Mouse (Mus musculus): Measurements from ENCODE around the gene Cd19. TPM values are rescaled to one million over a fixed set of nuclear protein-coding genes. Genes with fewer than 3 reads are reported as not detected.
"Not testable (repeated sequence)": the region's sequence is repeated elsewhere in the genome, so short reads cannot be mapped to it uniquely, and the experiment has no call there.

The Cd19 gene
- polyA plus RNA-seq, 1 experiment from 2014 or later: not detected

DNA sequence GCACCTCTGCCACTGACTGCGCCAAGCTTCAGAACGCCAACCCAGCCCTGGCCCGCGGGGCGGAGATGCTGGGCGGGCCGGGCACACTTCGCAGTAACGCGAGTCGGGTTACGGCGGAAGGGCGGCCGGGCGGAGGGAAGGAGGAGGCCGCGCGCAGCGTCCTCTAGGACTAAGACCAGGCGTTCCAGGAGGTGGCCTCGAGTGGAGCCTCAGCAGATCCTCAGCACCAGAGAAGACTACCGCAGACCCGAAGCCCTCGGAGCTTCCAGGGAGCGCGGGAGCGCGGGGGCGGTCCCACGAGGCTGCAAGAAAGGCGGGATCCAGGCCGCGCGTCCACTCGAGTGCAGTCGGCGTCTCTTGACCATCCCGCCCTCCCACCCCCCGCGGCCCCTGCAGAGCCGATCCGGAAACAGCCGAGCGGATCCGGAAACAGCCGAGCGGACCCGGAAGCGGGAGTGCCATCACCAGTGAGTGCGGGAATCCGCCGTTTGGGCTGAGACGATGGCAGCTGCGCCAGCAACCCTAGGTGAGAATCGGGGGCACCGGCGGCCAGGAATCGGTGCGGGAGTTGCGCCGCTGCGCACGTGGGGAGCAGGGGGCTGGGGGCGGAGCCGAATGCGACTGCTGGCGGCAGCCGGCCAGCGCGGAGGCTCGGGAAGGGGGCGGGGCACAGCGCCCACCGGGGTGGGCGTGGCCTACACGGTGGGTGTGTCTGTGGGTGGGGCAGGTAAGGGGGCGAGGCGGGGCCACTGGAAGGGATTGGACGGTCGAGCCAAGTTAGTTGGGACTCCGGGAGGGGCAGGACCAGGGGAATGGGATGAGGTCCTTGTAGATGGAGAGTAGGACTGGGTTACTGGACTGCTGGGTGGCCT, 14.2 kb upstream of the Cd19 start, which contains the start of gene Rabep2:
TSS of gene Rabep2 (plus strand) at position 129 of the 872 bp plus-strand sequence.
- Histone ChIP-seq H3K36me3 (peaks cover 3% of the 10 kb centered on the region; the same call in 1 of the 2 replicates), H3K4me2 (replicated peaks) (peak within 1 kb of the TSS; percentile 84), H3K4me3 (peak within 1 kb of the TSS; percentile 77), H3K27ac (peak within 1 kb of the TSS; percentile 79), H3K9ac (peak within 1 kb of the TSS; percentile 83), H3K9me3 (no peaks in the 10 kb centered on the region), H3K27me3 (replicated peaks) (no peaks in the 10 kb centered on the region), H3K4me1 (peaks cover 7% of the 10 kb centered on the region)
- ATAC-seq (ENCODE audit: low FRiP score, low read depth): peak; percentile 95
- WGBS: under 1% methylated on average over 79 of the region's 82 CpGs

DNA sequence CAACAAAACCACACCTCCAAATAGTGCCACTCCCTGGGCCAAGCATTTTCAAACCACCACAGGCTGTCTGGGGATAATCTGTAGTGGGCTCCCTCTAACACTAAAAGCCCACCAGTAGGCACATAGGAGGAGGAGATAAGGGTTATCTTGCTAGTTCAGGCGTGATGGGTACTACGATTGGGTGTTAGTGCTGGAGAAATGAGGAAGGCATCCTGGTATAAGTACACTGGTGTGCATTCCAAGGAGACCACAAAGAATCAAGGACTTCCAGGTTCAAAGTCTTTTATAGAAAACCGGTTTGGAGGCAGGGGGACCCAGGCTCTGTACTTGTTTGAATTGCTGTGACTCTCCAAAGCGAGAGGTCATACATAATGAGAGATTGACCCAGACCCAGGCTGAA, 13.5 kb upstream of the Cd19 start:
- Histone ChIP-seq H3K4me1 (peaks cover 7% of the 10 kb centered on the region), H3K4me3 (peak overlapping the region; percentile 77), H3K4me2 (replicated peaks) (peak overlapping the region; percentile 84), H3K36me3 (no peaks in the 10 kb centered on the region), H3K9me3 (no peaks in the 10 kb centered on the region), H3K27me3 (replicated peaks) (no peaks in the 10 kb centered on the region), H3K27ac (no peak overlapping the region), H3K9ac (peak overlapping the region; percentile 83)
- 15% methylated on average over 4 of the region's 4 CpGs for WGBS
- ATAC-seq (ENCODE audit: low FRiP score, low read depth): peak; percentile 3; the same call in 1 of the 2 replicates

DNA sequence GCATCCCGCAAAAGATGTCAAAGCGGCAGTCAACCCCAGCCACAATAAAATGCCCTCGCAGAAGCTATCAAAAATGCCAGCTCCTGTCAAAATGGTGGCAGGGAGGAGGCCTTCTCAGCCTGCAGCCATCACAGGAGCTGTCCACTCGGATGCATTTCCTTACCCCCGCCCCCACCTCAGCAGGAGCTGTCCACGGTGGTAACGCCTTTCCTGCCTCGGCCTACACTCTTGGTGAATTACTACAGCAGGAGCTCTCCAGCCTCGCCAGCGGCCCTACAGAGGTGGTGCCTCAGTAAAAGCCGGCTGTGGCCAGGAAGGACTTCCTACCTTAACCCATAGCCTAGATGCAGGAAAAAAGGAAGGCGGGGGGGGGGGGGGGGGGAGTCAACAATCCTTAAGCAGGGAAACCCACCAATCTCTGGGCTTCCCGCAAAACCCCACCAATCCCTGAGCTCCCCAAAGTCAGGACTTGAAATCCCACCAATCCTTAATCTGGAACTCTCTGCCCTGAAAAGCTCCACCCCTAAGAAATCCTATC, 12.7 kb upstream of the Cd19 start:
- Histone ChIP-seq H3K27ac (no peak overlapping the region), H3K9ac (no peak overlapping the region), H3K27me3 (replicated peaks) (no peaks in the 10 kb centered on the region), H3K4me1 (peaks cover 7% of the 10 kb centered on the region), H3K36me3 (no peaks in the 10 kb centered on the region), H3K4me2 (replicated peaks) (peak overlapping the region; percentile 84), H3K4me3 (no peak overlapping the region), H3K9me3 (no peaks in the 10 kb centered on the region)
- 53% methylated on average over 12 of the region's 13 CpGs for WGBS
- no peak for ATAC-seq (ENCODE audit: low FRiP score, low read depth)

- no peak for ATAC-seq (ENCODE audit: low FRiP score, low read depth)
- no peak overlapping the region for H3K9ac ChIP-seq
- no peak overlapping the region for H3K4me3 ChIP-seq
- no peak overlapping the region for H3K27ac ChIP-seq
- 81% methylated on average over 6 of the region's 6 CpGs for WGBS
- no peaks in the 10 kb centered on the region for H3K36me3 ChIP-seq
- H3K9me3 ChIP-seq: no peaks in the 10 kb centered on the region
- H3K4me2 ChIP-seq (replicated peaks): no peak overlapping the region
- H3K4me1 ChIP-seq: peaks cover under 1% of the 10 kb centered on the region; the same call in 1 of the 2 replicates
- no peaks in the 10 kb centered on the region for H3K27me3 ChIP-seq (replicated peaks)
These were observed 9.5 kb upstream of the Cd19 start for GRCm38 (mm10) chr7:126424161-126424560.

- Histone ChIP-seq H3K27me3 (replicated peaks) (no peaks in the 10 kb centered on the region), H3K4me1 (no peaks in the 10 kb centered on the region), H3K4me3 (no peak overlapping the region), H3K4me2 (replicated peaks) (no peak overlapping the region), H3K9me3 (no peaks in the 10 kb centered on the region), H3K36me3 (no peaks in the 10 kb centered on the region), H3K9ac (no peak overlapping the region), H3K27ac (no peak overlapping the region)
- 88% methylated on average over 5 of the region's 5 CpGs for WGBS
- ATAC-seq (ENCODE audit: low FRiP score, low read depth): no peak
These were observed 7.1 kb upstream of the Cd19 start for GRCm38 (mm10) chr7:126421756-126422155.

DNA sequence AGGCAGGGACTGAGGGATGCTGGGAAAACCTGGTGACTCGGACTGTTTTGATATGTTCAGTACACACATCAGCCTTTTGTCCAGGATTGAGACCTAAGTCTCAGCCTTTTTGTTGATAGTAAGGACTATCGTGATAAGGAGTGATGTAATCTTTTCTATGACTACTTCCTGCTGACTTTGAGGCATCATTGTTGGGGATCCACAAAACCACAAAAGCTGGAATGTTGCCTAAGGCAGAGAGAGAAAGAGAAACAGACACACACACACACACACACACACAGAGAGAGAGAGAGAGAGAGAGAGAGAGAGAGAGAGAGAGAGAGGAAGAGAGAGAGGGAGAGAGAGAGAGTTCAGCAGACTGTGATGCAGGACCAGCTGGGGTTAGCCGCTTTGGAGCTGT, 3.8 kb upstream of the Cd19 start:
- WGBS: 77% methylated on average over 3 of the region's 3 CpGs
- no peaks in the 10 kb centered on the region for H3K4me1 ChIP-seq
- H3K4me2 ChIP-seq (replicated peaks): no peak overlapping the region
- H3K27me3 ChIP-seq (replicated peaks): no peaks in the 10 kb centered on the region
- no peaks in the 10 kb centered on the region for H3K9me3 ChIP-seq
- H3K36me3 ChIP-seq: no peaks in the 10 kb centered on the region
- no peak for ATAC-seq (ENCODE audit: low FRiP score, low read depth)
- no peak overlapping the region for H3K27ac ChIP-seq
- H3K4me3 ChIP-seq: no peak overlapping the region
- H3K9ac ChIP-seq: no peak overlapping the region

- H3K4me1 ChIP-seq: no peaks in the 10 kb centered on the region
- no peak overlapping the region for H3K27ac ChIP-seq
- H3K9me3 ChIP-seq: no peaks in the 10 kb centered on the region
- no peak overlapping the region for H3K9ac ChIP-seq
- H3K4me3 ChIP-seq: no peak overlapping the region
- no peaks in the 10 kb centered on the region for H3K27me3 ChIP-seq (replicated peaks)
- 83% methylated on average over 4 of the region's 4 CpGs for WGBS
- H3K4me2 ChIP-seq (replicated peaks): no peak overlapping the region
- ATAC-seq (ENCODE audit: low FRiP score, low read depth): no peak
- H3K36me3 ChIP-seq: no peaks in the 10 kb centered on the region
These were observed 2.9 kb upstream of the Cd19 start for GRCm38 (mm10) chr7:126417606-126418005.

GRCm38 (mm10) chr7:126417045-126417444, 2.4 kb upstream of the Cd19 start:
- no peaks in the 10 kb centered on the region for H3K36me3 ChIP-seq
- no peak overlapping the region for H3K9ac ChIP-seq
- WGBS: 22% methylated on average over 8 of the region's 8 CpGs
- no peak overlapping the region for H3K4me3 ChIP-seq
- H3K4me1 ChIP-seq: no peaks in the 10 kb centered on the region
- no peak for ATAC-seq (ENCODE audit: low FRiP score, low read depth)
- H3K4me2 ChIP-seq (replicated peaks): no peak overlapping the region
- no peaks in the 10 kb centered on the region for H3K9me3 ChIP-seq
- no peaks in the 10 kb centered on the region for H3K27me3 ChIP-seq (replicated peaks)
- H3K27ac ChIP-seq: no peak overlapping the region

- Histone ChIP-seq H3K4me2 (replicated peaks) (no peak overlapping the region), H3K9ac (no peak overlapping the region), H3K27me3 (replicated peaks) (no peaks in the 10 kb centered on the region), H3K9me3 (no peaks in the 10 kb centered on the region), H3K4me1 (no peaks in the 10 kb centered on the region), H3K27ac (no peak overlapping the region), H3K4me3 (no peak overlapping the region), H3K36me3 (no peaks in the 10 kb centered on the region)
- no peak for ATAC-seq (ENCODE audit: low FRiP score, low read depth)
- 67% methylated on average over 2 of the region's 2 CpGs for WGBS
These were observed 1.9 kb upstream of the Cd19 start for GRCm38 (mm10) chr7:126416615-126417014.

DNA sequence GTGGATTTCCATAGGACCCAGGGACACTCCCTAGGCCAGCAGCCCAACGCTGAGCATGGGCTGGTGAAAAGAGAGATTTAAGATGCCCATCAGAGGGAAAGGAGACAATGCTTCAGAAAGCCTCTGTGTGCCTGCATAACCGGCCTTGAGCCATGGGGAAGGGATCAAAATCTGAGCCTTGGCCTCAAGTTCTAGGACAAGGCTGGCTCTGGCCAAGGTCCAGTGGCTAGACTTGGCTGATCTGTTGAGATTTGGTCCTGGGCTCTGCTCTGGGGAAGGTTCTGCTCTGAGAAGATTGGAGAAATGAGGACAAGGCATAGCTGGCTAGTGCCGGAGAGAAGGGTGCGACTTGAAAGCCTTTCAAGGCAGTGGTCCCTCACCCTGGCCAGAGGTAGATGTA, 3.6 kb downstream of the Cd19 start:
- 85% methylated on average over 4 of the region's 4 CpGs for WGBS
- H3K4me2 ChIP-seq (replicated peaks): no peak overlapping the region
- H3K4me1 ChIP-seq: no peaks in the 10 kb centered on the region
- H3K36me3 ChIP-seq: no peaks in the 10 kb centered on the region
- no peaks in the 10 kb centered on the region for H3K9me3 ChIP-seq
- H3K27me3 ChIP-seq (replicated peaks): 0 out of 2 replicates have a peak, but pooled peaks cover 3% of the 10 kb centered on the region
- no peak overlapping the region for H3K4me3 ChIP-seq
- H3K27ac ChIP-seq: no peak overlapping the region
- ATAC-seq (ENCODE audit: low FRiP score, low read depth): no peak
- no peak overlapping the region for H3K9ac ChIP-seq

GRCm38 (mm10) chr7:126408686-126409085, 6.0 kb downstream of the Cd19 start:
- 90% methylated on average over 2 of the region's 2 CpGs for WGBS
- Histone ChIP-seq H3K27ac (no peak overlapping the region), H3K4me1 (no peaks in the 10 kb centered on the region), H3K9me3 (no peaks in the 10 kb centered on the region), H3K4me2 (replicated peaks) (no peak overlapping the region), H3K36me3 (no peaks in the 10 kb centered on the region), H3K4me3 (no peak overlapping the region), H3K27me3 (replicated peaks) (0 out of 2 replicates have a peak, but pooled peaks cover 3% of the 10 kb centered on the region), H3K9ac (no peak overlapping the region)
- ATAC-seq (ENCODE audit: low FRiP score, low read depth): no peak

DNA sequence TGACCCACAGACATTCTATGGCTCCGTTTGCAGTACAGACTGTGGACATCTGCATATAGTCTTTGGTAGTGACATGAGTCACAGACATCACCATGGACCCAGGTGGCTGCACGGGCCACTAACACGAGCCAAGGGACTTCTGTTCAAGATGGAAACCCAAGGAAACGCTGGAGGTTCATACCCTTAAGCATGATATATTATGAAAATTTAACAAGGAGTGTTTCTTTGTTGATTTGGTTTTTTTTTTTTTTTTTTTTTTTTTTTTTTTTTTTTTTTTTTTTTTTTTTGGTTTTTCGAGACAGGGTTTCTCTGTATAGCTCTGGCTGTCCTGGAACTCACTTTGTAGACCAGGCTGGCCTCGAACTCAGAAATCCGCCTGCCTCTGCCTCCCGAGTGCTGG, 12.2 kb downstream of the Cd19 start:
- H3K4me2 ChIP-seq (replicated peaks); ATAC-seq (ENCODE audit: low FRiP score, low read depth); H3K36me3 ChIP-seq; H3K27ac ChIP-seq; H3K4me3 ChIP-seq; H3K9ac ChIP-seq; H3K4me1 ChIP-seq; H3K27me3 ChIP-seq (replicated peaks); H3K9me3 ChIP-seq: not testable (repeated sequence)
- WGBS: 77% methylated on average over 8 of the region's 8 CpGs

All from neural tube, embryonic 12.5 days (tissue).